Mouse (Mus musculus): ENCODE measurements around the gene Klf1. TPM values are rescaled to one million over a fixed set of nuclear protein-coding genes. Genes with fewer than 3 reads are reported as not detected.
A peak's percentile ranks its signal among the peaks of the same experiment; 100 is the strongest.

Gene Klf1
- 0.65 and 0.79 TPM in 2 replicates for polyA plus RNA-seq (2015; fragmentation: Nextera tagmentation; extraction: Ambion mirVana)

DNA sequence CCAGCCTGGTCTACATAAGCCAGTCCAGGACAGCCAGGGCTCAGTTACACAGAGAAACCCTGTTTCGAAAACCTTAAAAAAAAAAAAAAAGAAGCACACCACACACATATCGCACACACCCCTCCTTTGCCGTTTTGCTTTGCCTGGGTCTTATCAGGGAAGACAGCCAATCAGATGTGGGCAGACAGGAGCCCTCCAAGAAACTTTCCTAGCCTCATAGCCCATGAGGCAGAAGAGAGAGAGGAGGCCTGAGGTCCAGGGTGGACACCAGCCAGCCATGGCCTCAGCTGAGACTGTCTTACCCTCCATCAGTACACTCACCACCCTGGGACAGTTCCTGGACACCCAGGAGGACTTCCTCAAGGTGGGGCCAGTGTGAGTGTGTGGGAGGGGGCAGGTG lies at the start of gene Klf1:
Gene Klf1, plus strand, starts transcription at position 177 of the 400 bp plus-strand sequence.
- Histone ChIP-seq H3K4me1 (peaks cover 13% of the 10 kb centered on the region), H3K9ac (peak within 1 kb of the TSS; percentile 46), H3K36me3 (replicated peaks) (no peaks in the 10 kb centered on the region), H3K4me3 (peak within 1 kb of the TSS; percentile 48), H3K27ac (no peak within 1 kb of the TSS), H3K27me3 (replicated peaks) (peaks cover 9% of the 10 kb centered on the region), H3K9me3 (no peaks in the 10 kb centered on the region), H3K4me2 (peak within 1 kb of the TSS; percentile 98)
- WGBS, result 76% methylated on average over 3 of the region's 3 CpGs
- no peak for ATAC-seq (replicated peaks)

DNA sequence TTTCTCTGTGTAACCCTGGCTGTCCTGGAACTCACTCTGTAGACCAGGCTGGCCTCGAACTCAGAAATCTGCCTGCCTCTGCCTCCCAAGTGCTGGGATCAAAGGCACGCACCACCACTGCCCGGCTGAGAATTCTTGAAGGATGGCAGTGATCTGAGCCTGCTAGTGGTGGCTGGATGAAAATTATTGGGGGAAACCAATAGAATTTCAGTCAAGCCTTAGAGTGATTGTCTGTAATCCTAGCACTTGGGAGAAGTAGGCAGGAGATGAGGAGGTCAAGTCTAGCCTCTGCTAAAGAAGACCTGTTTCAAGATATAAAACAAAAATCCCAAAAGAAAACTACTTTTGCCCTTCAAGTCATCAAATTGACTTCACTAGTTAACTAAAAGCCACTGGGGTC lies 45.3 kb upstream of the Klf1 start:
- Histone ChIP-seq H3K4me3 (peak overlapping the region; percentile 85; the same call in 1 of the 2 replicates), H3K27me3 (replicated peaks) (no peaks in the 10 kb centered on the region), H3K27ac (peak overlapping the region; percentile 78), H3K4me1 (peaks cover 17% of the 10 kb centered on the region), H3K4me2 (peak overlapping the region; percentile 63), H3K9ac (no peak overlapping the region), H3K36me3 (replicated peaks) (peaks cover 7% of the 10 kb centered on the region), H3K9me3 (no peaks in the 10 kb centered on the region)
- 94% methylated on average over 3 of the region's 3 CpGs for WGBS
- peak; percentile 34; the same call in 1 of the 2 replicates for ATAC-seq (replicated peaks)

DNA sequence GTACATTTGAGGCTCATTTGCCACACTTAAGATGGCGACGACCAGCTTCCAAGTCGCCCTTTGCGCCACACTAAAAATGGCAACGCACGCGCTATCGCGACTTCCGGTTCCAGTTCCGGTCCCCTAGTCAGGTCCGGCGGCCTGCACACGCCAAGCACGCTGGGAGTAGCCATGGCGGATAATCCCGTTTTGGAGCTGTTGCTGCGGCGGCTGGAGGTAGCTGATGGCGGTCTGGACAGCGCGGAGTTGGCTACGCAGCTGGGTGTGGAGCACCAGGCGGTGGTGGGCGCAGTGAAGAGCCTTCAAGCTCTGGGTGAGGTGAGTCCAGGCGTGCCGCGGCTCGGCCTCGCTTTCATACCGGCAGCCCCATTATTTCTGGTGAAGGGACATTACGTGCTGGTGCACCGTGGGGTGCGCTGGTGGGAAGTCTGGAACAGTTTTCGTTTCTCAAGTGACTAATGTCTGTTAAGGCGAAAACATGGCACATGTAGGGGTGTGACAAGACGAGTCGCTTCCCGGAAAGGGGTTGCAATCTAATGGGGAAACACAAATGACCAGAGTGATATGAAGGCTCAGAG lies 44.8 kb upstream of the Klf1 start, which contains the start of gene Farsa:
Gene Farsa, plus strand, starts transcription at position 126 of the 578 bp plus-strand sequence.
- peak; percentile 93 for ATAC-seq (replicated peaks)
- peak within 1 kb of the TSS; percentile 63 for H3K4me2 ChIP-seq
- H3K9ac ChIP-seq, result peak within 1 kb of the TSS; percentile 90
- H3K27me3 ChIP-seq (replicated peaks), result no peaks in the 10 kb centered on the region
- H3K27ac ChIP-seq, result peak within 1 kb of the TSS; percentile 78
- H3K4me3 ChIP-seq, result peak within 1 kb of the TSS; percentile 85
- under 1% methylated on average over 39 of the region's 39 CpGs for WGBS
- H3K36me3 ChIP-seq (replicated peaks), result peaks cover 12% of the 10 kb centered on the region
- H3K9me3 ChIP-seq, result no peaks in the 10 kb centered on the region
- peaks cover 17% of the 10 kb centered on the region for H3K4me1 ChIP-seq

DNA sequence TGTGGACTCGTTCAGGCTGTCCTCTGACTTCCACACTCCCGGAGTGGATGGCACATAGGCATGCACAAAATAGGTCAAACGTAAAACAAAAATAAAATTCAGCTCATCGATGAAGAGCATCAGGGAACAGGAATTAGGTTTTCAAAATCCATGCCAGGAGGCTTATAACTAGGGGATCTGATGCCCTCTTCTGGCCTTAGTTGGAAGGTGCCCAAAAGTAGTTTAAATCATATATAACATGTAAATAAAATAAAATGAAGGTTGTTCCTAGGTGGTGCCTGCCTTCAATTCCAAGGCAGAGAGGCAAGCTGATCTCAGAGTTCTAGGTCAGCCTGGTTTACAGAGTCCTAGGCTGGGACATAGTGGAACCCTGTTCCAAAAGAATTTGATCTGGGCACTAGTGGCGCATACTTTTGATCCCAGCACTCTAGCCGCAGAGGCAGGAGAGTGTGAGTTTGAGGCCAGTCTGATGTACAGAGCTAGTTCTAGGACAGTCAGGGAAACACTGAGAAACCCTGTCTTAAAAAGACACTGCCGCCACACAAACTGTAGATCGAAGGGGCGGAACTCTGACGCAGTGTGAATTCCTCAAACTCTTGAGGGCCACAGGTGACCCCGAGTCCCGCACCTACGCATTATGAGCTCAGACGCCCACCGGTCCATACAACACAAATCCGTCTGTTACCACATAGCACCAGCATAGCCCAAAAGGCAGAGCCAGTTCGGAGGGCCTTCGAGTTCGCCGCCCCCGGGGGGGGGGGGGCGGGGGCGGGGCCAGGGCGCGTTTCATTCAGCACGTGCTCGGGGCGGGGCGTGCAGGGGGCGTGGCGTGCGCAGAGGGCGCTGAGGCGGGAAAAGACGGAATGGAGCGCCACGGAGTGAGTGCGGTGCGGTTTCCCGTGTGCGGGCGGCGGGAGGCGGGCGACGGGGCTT lies 30.1 kb upstream of the Klf1 start, which contains the start of gene Syce2:
Gene Syce2, plus strand, starts transcription at position 736 of the 933 bp plus-strand sequence.
- Histone ChIP-seq H3K4me1 (peaks cover 10% of the 10 kb centered on the region), H3K36me3 (replicated peaks) (peaks cover 20% of the 10 kb centered on the region; the same call in 1 of the 2 replicates), H3K4me3 (peak within 1 kb of the TSS; percentile 43), H3K9ac (peak within 1 kb of the TSS; percentile 21), H3K4me2 (peak within 1 kb of the TSS; percentile 87), H3K9me3 (no peaks in the 10 kb centered on the region), H3K27ac (no peak within 1 kb of the TSS), H3K27me3 (replicated peaks) (peaks cover 7% of the 10 kb centered on the region; the same call in 1 of the 2 replicates)
- ATAC-seq (replicated peaks), result peak; percentile 75
- 15% methylated on average over 46 of the region's 46 CpGs for WGBS

DNA sequence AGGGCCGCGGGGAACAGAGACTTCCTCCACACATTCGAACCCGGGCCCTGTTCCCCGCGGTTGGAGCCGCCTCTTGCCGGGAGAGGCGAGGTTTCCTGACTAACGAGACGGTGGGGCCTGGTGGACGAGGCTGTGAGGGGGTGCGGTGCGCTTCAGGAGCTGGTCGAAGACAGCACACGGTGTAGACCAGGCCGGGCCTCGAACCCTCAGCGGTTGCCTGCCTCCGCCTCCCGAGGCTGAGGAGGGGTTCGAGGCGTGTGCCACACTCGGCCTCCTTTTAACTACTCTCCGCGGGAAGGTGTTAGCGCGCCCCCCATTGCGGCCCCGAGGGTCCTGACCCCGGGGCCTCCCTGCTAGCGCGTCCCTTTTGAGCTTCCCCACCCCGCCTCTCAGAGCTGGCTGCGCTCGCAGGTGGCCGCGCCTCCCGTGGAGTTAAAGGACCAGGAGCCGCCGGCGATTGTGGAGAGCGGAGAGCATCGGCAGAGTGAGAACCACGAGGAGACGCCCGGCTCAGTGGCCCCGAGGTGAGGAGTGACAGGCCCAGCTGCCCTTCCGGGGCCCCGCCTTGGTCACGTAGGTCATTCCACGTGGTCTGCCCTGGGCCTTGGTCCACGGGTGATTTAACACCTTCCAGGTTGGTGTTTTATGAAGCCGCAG lies 29.3 kb upstream of the Klf1 start:
- H3K9ac ChIP-seq, result peak overlapping the region; percentile 21
- 3% methylated on average over 54 of the region's 54 CpGs for WGBS
- peaks cover 7% of the 10 kb centered on the region; the same call in 1 of the 2 replicates for H3K27me3 ChIP-seq (replicated peaks)
- no peak overlapping the region for H3K27ac ChIP-seq
- ATAC-seq (replicated peaks), result peak; percentile 57
- H3K4me1 ChIP-seq, result peaks cover 10% of the 10 kb centered on the region
- H3K4me2 ChIP-seq, result peak overlapping the region; percentile 87
- H3K4me3 ChIP-seq, result peak overlapping the region; percentile 43
- H3K9me3 ChIP-seq, result no peaks in the 10 kb centered on the region
- peaks cover 14% of the 10 kb centered on the region; the same call in 1 of the 2 replicates for H3K36me3 ChIP-seq (replicated peaks)

DNA sequence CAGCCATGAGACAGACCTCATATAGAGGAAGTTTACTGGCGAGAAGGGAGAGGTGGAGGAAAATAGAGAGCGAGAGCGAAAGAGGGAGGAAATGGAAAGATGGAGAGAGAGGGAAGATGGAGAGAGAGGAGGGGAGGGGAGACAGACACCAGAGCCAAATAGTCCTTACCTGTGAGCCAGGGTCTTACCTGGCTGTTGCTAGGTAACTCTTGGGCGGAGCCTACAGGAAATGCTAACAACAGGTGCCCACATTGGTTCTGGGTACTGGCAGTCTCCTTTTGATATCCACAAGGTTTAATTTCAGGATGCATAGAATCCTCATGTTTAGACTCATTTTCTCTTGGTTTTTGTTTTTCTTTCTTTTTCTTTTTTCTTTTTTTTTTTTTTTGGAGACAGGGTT lies 28.7 kb upstream of the Klf1 start:
- H3K4me2 ChIP-seq, result peak overlapping the region; percentile 87
- H3K27me3 ChIP-seq (replicated peaks), result peaks cover 7% of the 10 kb centered on the region; the same call in 1 of the 2 replicates
- no peaks in the 10 kb centered on the region for H3K9me3 ChIP-seq
- H3K36me3 ChIP-seq (replicated peaks), result peaks cover 8% of the 10 kb centered on the region; the same call in 1 of the 2 replicates
- H3K4me3 ChIP-seq, result peak overlapping the region; percentile 43; the same call in 1 of the 2 replicates
- H3K9ac ChIP-seq, result no peak overlapping the region
- WGBS, result 85% methylated on average over 4 of the region's 4 CpGs
- H3K4me1 ChIP-seq, result peaks cover 10% of the 10 kb centered on the region
- no peak overlapping the region for H3K27ac ChIP-seq
- ATAC-seq (replicated peaks), result no peak

DNA sequence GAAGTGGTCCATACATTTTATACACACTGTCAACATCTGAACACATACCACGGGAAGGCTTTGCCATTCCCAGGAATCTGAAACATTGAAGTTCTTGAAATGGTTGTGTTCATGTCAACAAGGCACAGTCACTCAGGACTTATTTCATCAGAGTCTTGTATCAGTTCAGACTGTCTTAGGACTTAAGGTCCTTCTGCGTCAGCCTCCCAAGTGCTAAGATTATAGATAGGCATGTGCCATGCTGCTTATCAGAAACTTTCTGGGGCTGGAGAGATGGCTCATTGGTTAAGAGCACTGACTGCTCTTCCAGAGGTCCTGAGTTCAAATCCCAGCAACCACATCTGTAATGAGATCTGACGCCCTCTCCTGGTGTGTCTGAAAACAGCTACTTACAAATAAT lies 27.4 kb upstream of the Klf1 start:
- Histone ChIP-seq H3K27me3 (replicated peaks) (peaks cover 7% of the 10 kb centered on the region; the same call in 1 of the 2 replicates), H3K9ac (no peak overlapping the region), H3K4me1 (peaks cover 10% of the 10 kb centered on the region), H3K27ac (no peak overlapping the region), H3K9me3 (no peaks in the 10 kb centered on the region), H3K36me3 (replicated peaks) (no peaks in the 10 kb centered on the region), H3K4me3 (no peak overlapping the region), H3K4me2 (no peak overlapping the region)
- 91% methylated on average over 3 of the region's 3 CpGs for WGBS
- ATAC-seq (replicated peaks), result no peak

DNA sequence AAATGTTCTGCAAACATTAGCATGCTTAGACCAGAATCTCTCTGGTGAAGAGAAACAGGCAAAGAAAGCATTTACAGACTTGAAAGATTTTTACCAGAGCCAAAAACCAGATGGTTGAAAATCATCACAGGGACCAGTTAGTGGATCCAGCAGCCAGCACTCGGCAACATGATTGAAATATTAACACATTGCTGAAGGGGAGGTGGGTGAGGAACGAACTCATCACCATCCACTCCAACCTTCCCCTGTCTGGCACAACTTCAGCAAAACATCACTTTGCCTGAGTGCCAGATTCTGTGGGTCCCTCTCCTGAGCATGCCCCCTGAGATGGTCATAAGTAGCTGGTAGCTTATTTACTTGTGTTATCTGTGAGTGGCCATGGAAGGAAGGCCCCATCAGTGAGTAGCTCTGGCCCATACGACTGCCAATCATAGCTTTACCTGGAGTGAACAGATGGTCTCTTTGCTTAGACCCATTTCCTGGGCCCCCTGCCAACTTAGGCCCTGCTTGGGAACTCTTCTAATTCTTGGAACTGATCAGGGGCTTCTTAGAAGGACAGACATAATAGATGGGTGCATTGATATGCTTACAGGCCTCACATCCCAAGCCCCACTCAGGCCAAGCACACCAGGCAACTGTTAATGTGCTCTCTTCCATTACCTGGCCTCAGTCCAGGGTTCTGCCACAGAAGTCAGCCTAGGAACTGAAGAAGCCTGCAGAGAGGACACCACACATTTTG lies 24.3 kb upstream of the Klf1 start:
- H3K4me3 ChIP-seq, result no peak overlapping the region
- H3K4me1 ChIP-seq, result peaks cover 4% of the 10 kb centered on the region
- no peak overlapping the region for H3K27ac ChIP-seq
- H3K9ac ChIP-seq, result no peak overlapping the region
- ATAC-seq (replicated peaks), result no peak
- H3K9me3 ChIP-seq, result no peaks in the 10 kb centered on the region
- H3K4me2 ChIP-seq, result no peak overlapping the region
- H3K36me3 ChIP-seq (replicated peaks), result no peaks in the 10 kb centered on the region
- peaks cover 6% of the 10 kb centered on the region; the same call in 1 of the 2 replicates for H3K27me3 ChIP-seq (replicated peaks)
- 88% methylated on average over 3 of the region's 3 CpGs for WGBS

DNA sequence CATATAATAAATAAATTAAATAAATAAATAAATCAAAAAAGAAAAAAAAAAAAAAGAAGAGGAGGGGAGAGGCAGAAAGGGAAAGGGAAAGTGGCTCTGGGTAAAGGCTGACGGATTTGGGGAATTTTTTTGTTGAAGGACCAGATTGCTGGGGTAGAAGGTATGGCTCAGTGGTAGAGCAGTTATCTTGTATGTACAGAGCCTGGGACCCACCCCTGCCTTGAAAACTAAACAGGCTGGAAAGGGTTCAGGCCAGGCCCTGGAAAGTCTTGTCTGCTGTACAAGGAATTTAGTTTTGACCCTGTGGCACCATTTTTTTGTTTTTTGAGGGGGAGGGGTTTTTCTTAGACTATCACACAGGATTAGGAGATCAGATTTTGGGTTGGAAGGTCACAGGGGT lies 22.8 kb upstream of the Klf1 start:
- WGBS, result 92% methylated on average over 1 of the region's 1 CpGs
- H3K27me3 ChIP-seq (replicated peaks), result no peaks in the 10 kb centered on the region
- ATAC-seq (replicated peaks), result no peak
- no peaks in the 10 kb centered on the region for H3K4me1 ChIP-seq
- no peak overlapping the region for H3K4me3 ChIP-seq
- H3K27ac ChIP-seq, result no peak overlapping the region
- H3K36me3 ChIP-seq (replicated peaks), result no peaks in the 10 kb centered on the region
- H3K9me3 ChIP-seq, result no peaks in the 10 kb centered on the region
- H3K4me2 ChIP-seq, result no peak overlapping the region
- no peak overlapping the region for H3K9ac ChIP-seq

DNA sequence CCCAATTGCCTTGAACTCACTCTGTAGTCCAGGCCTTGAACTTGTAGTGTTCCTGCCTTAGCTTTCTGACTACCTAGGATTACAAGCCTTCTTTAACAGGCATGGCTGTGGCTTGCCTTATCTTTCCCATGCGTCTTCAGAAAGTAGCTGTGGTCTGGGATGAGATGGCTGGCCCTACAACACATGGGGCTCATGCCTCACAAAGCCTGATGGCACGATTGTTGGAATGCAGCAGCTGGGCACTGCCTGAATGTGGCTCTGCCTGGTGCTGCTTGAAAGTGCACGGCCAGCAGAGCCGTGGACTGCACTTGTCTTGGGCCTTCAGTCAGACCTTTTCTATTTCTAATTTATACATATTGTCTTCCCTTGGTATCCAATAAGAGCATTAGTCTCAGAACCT lies 17.0 kb upstream of the Klf1 start:
- Histone ChIP-seq H3K9ac (no peak overlapping the region), H3K4me3 (no peak overlapping the region), H3K9me3 (no peaks in the 10 kb centered on the region), H3K4me1 (no peaks in the 10 kb centered on the region), H3K27ac (no peak overlapping the region), H3K4me2 (no peak overlapping the region), H3K36me3 (replicated peaks) (peaks cover 18% of the 10 kb centered on the region; the same call in 1 of the 2 replicates), H3K27me3 (replicated peaks) (no peaks in the 10 kb centered on the region)
- WGBS, result 89% methylated on average over 4 of the region's 4 CpGs
- no peak for ATAC-seq (replicated peaks)

DNA sequence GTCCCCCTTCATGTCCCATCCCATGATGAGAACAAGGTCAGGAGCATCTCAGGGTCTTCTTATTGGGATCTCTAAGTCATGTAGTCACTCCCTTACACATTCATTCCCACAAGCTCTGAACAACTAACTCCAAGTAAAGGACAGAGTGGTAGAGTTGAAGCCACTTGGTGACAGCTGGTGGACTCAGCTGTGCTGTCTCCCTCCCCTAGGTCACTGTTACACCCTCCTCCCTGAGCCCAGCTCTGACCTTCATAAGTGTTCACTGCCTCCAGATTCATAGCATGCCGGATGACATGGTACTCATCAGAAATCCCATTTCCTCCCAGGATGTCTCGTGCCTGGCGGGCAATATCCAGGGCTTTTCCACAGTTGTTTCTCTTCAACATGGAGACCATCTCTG lies 13.4 kb upstream of the Klf1 start:
- WGBS, result 95% methylated on average over 3 of the region's 3 CpGs

More for the DNA sequence above, 13.4 kb upstream of the Klf1 start:
- no peak overlapping the region for H3K9ac ChIP-seq
- peaks cover 18% of the 10 kb centered on the region; the same call in 1 of the 2 replicates for H3K36me3 ChIP-seq (replicated peaks)
- no peak overlapping the region for H3K27ac ChIP-seq
- no peaks in the 10 kb centered on the region for H3K27me3 ChIP-seq (replicated peaks)
- no peak overlapping the region for H3K4me3 ChIP-seq
- H3K4me2 ChIP-seq, result no peak overlapping the region
- H3K4me1 ChIP-seq, result peaks cover 10% of the 10 kb centered on the region
- ATAC-seq (replicated peaks), result no peak
- H3K9me3 ChIP-seq, result no peaks in the 10 kb centered on the region

Measured in midbrain, embryonic 15.5 days (tissue).